Mouse (Mus musculus): ENCODE measurements around the gene Strbp. TPM values are rescaled to one million over a fixed set of nuclear protein-coding genes. Genes with fewer than 3 reads are reported as not detected.

Gene Strbp
- total and polyA plus RNA-seq, 2 experiments from 2014 or later = 49.6 to 102 TPM

DNA sequence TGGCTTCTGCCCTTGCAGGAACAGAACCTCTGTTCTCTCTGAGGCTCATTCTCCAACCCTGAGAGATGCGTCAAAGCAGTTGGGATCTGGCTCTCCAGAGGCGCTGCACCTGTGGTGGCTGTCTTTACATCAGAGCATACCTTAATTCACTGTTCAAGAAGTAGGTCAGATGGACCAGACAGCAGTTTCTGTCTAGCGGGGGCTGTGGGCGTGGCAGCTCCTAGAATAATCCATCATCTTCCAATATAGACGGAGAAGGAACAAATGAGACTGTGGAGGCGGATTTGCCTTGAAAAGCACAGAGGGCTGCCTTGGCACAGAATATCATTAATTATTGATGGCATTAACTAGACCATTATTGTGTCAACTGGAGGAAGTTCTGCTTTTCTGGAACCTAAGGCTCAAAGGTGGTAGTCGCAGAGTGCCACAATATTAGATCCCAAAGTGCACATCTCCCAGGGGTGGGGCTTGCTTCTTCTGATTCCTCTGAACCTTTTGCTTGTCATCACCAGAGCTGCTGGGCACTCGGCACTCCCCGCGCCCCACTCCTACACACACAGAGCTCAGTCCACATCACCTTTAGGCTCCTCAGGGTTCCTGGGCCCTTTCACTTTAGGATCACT, 41.2 kb upstream of the Strbp start:
- no peaks in the 10 kb centered on the region for H3K36me3 ChIP-seq (ENCODE audit: insufficient read depth, low read length)
- DNase-seq (ENCODE audit: low spot score) (no peak), ATAC-seq (no peak)
- no peak for TF ChIP-seq CTCF (IDR thresholded peaks at IDR 0.05; ENCODE audit: low read depth)
- 82% methylated on average over 10 of the region's 10 CpGs for WGBS
- no peaks in the 10 kb centered on the region for H3K27me3 ChIP-seq (ENCODE audit: insufficient read depth, low read length)
- H3K9ac ChIP-seq (replicated peaks; ENCODE audit: low read length) = no peak overlapping the region
- no peak overlapping the region for H3K4me2 ChIP-seq (ENCODE audit: low read depth, low read length)
- no peak overlapping the region for H3K4me3 ChIP-seq (ENCODE audit: low read length)
- no peak overlapping the region for H3K27ac ChIP-seq
- no peaks in the 10 kb centered on the region for H3K9me3 ChIP-seq (ENCODE audit: low read length)
- peaks cover 6% of the 10 kb centered on the region; the same call in 1 of the 2 replicates for H3K4me1 ChIP-seq (ENCODE audit: insufficient read depth, low read length)

DNA sequence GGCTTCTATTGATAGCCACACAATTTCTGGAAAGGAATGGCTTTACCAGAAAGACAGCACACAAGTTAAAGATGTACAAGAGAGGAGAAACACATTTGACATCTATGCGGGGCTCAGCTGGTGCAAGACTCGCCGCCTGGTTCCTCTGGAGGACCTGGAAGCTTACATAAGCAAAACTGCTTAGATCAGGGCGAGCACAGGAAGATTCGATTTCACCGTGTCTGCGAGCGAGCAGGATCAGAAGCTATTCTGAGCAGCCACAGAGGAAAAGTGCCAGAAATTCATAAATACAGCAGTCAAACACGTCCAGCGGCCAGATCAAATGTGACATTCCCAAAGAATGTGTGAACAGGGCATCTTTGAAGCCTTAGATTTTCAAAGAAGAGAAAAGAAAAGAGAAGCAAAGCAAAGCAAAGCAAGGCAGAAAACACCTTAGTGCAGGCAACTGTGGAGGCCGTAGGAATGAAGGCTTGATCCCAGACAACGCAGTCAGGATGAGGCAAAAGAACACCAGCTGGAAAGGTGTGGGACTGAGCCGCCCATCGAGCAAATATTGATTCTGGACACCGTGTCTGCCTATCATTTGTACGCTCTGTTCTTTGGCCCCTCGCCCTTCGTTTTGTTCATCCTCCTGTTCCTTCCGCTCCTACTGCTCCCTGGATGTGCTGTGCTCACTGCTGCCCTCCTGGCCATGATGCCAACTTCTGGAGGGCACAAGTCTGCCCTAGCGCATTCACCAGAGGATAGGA, 38.3 kb upstream of the Strbp start:
- Histone ChIP-seq H3K4me1 (ENCODE audit: insufficient read depth, low read length) (no peaks in the 10 kb centered on the region), H3K36me3 (ENCODE audit: insufficient read depth, low read length) (no peaks in the 10 kb centered on the region), H3K9ac (replicated peaks; ENCODE audit: low read length) (no peak overlapping the region), H3K4me2 (ENCODE audit: low read depth, low read length) (no peak overlapping the region), H3K27ac (peak overlapping the region; percentile 3; the same call in 1 of the 2 replicates), H3K4me3 (ENCODE audit: low read length) (no peak overlapping the region), H3K9me3 (ENCODE audit: low read length) (no peaks in the 10 kb centered on the region), H3K27me3 (ENCODE audit: insufficient read depth, low read length) (no peaks in the 10 kb centered on the region)
- ATAC-seq (no peak), DNase-seq (ENCODE audit: low spot score) (no peak)
- WGBS = 62% methylated on average over 20 of the region's 20 CpGs
- peak; percentile 31 for TF ChIP-seq CTCF (IDR thresholded peaks at IDR 0.05; ENCODE audit: low read depth)

GRCm38 (mm10) chr2:37735807-37736188, 32.1 kb upstream of the Strbp start:
- Histone ChIP-seq H3K4me3 (ENCODE audit: low read length) (no peak overlapping the region), H3K27me3 (ENCODE audit: insufficient read depth, low read length) (no peaks in the 10 kb centered on the region), H3K9me3 (ENCODE audit: low read length) (no peaks in the 10 kb centered on the region), H3K9ac (replicated peaks; ENCODE audit: low read length) (no peak overlapping the region; the same call in 1 of the 2 replicates), H3K4me1 (ENCODE audit: insufficient read depth, low read length) (0 out of 2 replicates have a peak, but pooled peaks cover 5% of the 10 kb centered on the region), H3K4me2 (ENCODE audit: low read depth, low read length) (peak overlapping the region; percentile 36; the same call in 1 of the 2 replicates), H3K27ac (no peak overlapping the region), H3K36me3 (ENCODE audit: insufficient read depth, low read length) (no peaks in the 10 kb centered on the region)
- no peak for TF ChIP-seq CTCF (IDR thresholded peaks at IDR 0.05; ENCODE audit: low read depth)
- ATAC-seq = no peak
- no peak for DNase-seq (ENCODE audit: low spot score)
- WGBS = 56% methylated on average over 1 of the region's 1 CpGs

- TF ChIP-seq CTCF (IDR thresholded peaks at IDR 0.05; ENCODE audit: low read depth) = no peak
- H3K36me3 ChIP-seq (ENCODE audit: insufficient read depth, low read length) = no peaks in the 10 kb centered on the region
- peak; percentile 74; the same call in 1 of the 2 replicates for ATAC-seq
- H3K4me3 ChIP-seq (ENCODE audit: low read length) = no peak overlapping the region
- no peaks in the 10 kb centered on the region for H3K9me3 ChIP-seq (ENCODE audit: low read length)
- no peak for DNase-seq (ENCODE audit: low spot score)
- H3K27me3 ChIP-seq (ENCODE audit: insufficient read depth, low read length) = no peaks in the 10 kb centered on the region
- H3K9ac ChIP-seq (replicated peaks; ENCODE audit: low read length) = no peak overlapping the region; the same call in 1 of the 2 replicates
- H3K4me1 ChIP-seq (ENCODE audit: insufficient read depth, low read length) = 0 out of 2 replicates have a peak, but pooled peaks cover 5% of the 10 kb centered on the region
- H3K27ac ChIP-seq = peak overlapping the region; percentile 7; the same call in 1 of the 2 replicates
- 12% methylated on average over 17 of the region's 17 CpGs for WGBS
- peak overlapping the region; percentile 36; the same call in 1 of the 2 replicates for H3K4me2 ChIP-seq (ENCODE audit: low read depth, low read length)
These were observed 31.5 kb upstream of the Strbp start for GRCm38 (mm10) chr2:37734979-37735806.

DNA sequence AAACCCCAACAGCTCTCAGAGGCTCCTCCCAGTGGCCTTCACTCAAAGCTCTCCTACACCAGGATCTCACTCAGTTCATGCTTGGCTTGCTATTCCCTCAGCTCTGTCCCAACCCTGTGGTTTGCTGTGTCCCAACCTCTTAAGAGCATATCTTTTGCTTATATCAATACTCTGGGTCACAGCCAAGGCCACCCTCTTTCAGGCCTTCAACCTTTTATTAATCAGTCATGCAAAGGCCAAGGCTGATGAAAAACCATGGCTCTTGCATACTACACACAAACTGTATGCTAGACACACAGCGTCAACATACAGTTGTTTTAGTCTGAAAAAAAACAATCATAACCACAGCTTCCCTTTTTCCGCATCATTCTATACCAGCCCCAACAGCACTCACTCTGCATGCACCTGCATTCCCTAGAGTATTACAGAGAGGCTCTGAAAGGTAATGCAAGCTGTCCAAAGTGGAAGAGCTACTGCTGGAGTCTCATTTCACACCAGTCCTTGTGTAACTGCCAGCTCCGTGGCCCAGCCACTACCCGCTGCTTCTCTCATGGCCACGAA, 27.7 kb upstream of the Strbp start:
- Histone ChIP-seq H3K27ac (no peak overlapping the region), H3K4me3 (ENCODE audit: low read length) (no peak overlapping the region), H3K27me3 (ENCODE audit: insufficient read depth, low read length) (no peaks in the 10 kb centered on the region), H3K4me1 (ENCODE audit: insufficient read depth, low read length) (0 out of 2 replicates have a peak, but pooled peaks cover 5% of the 10 kb centered on the region), H3K4me2 (ENCODE audit: low read depth, low read length) (no peak overlapping the region), H3K36me3 (ENCODE audit: insufficient read depth, low read length) (no peaks in the 10 kb centered on the region), H3K9ac (replicated peaks; ENCODE audit: low read length) (no peak overlapping the region), H3K9me3 (ENCODE audit: low read length) (no peaks in the 10 kb centered on the region)
- 79% methylated on average over 5 of the region's 5 CpGs for WGBS
- DNase-seq (ENCODE audit: low spot score) = no peak
- ATAC-seq = no peak
- TF ChIP-seq CTCF (IDR thresholded peaks at IDR 0.05; ENCODE audit: low read depth) = no peak

DNA sequence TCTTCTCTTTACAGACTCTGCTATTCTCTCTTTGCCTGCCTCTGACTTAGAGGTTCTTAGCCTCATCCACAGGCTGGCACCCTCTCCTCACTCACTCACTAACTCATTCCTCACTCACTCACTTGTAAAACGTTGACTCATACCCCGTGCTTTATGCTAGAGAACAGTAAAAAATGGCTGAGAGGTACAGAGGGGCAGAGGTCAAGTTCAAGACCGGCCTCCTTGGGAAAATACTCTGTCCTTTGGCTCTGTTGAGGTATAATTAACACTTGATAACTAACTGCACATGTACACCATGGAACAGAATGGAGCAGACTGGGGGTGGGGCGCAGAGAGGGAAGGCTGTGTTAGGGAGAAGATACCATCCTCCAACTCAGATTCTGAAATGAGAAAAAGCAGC, 20.6 kb upstream of the Strbp start:
- Histone ChIP-seq H3K9ac (replicated peaks; ENCODE audit: low read length) (no peak overlapping the region), H3K4me1 (ENCODE audit: insufficient read depth, low read length) (0 out of 2 replicates have a peak, but pooled peaks cover 4% of the 10 kb centered on the region), H3K27ac (no peak overlapping the region), H3K4me2 (ENCODE audit: low read depth, low read length) (no peak overlapping the region), H3K27me3 (ENCODE audit: insufficient read depth, low read length) (no peaks in the 10 kb centered on the region), H3K4me3 (ENCODE audit: low read length) (no peak overlapping the region), H3K9me3 (ENCODE audit: low read length) (no peaks in the 10 kb centered on the region), H3K36me3 (ENCODE audit: insufficient read depth, low read length) (no peaks in the 10 kb centered on the region)
- WGBS = 82% methylated on average over 4 of the region's 4 CpGs
- DNase-seq (ENCODE audit: low spot score) (no peak), ATAC-seq (no peak)
- TF ChIP-seq CTCF (IDR thresholded peaks at IDR 0.05; ENCODE audit: low read depth) = no peak
